Mouse (Mus musculus) mammary gland, adult 2 months (tissue): ENCODE measurements around the gene 4930435E12Rik. TPM values are rescaled to one million over a fixed set of nuclear protein-coding genes. Genes with fewer than 3 reads are reported as not detected.

ENCODE experiments used
- polyA plus RNA-seq: library from polyadenylated mRNA; depleted of rRNA; stranded (reverse); fragments of >200 nt; gene quantifications from 2 replicates; pipeline ENCODE4 v1.2.3, GENCODE M21; 2012; ENCODE audit warnings: low replicate concordance; rRNA removed

Gene 4930435E12Rik
- polyA plus RNA-seq, result not detected in 2 replicates

DNA sequence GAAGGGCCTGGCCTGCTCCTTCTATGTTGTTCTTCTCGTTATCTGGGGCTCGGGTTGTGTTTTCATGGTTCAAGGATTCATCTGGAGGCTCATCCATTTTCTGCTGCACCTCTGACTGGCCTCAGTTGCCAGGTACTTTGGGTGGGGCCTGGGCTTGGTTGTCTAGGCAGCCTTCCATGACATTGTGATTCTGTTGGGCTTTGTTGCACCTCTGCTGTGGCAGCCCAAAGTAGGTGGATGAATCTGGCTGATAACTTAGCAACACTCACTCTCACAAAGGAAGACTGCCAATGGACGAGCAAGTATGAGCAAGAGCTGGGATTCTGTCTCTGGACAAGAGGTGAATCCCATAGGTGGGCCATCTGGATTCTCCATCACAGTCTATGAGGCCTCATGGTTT, at the start of gene 4930435E12Rik:
Gene 4930435E12Rik (minus strand): TSS at position 101 of the 400 bp plus-strand sequence.

DNA sequence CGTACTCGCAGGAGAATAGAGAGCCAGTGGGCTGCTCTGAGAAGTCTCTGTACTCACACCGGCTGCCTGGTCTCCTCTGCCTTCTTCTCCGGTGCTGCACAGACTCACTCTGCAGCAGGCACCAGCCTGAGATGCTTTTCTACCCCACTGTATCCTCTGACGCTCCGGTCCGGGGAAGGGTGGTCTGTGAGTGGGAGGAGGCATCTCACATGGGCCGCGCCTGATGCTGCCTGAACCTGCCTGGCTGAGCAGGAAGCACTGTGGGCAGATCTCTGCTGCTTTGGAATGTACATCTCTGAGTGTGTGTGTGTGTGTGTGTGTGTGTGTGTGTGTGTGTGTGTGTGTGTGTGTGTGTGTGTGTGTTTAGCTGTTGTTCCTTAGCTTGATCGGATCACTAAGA, 28.5 kb downstream of the 4930435E12Rik start, which contains the start of gene Upk1b:
Gene Upk1b (minus strand): TSS at position 238 of the 400 bp plus-strand sequence.

Other genes starting within 250 kb of the 4930435E12Rik start
- 13.6 and 14.6 TPM in 2 replicates for gene Arhgap31, start 115.5 kb downstream of the 4930435E12Rik start, polyA plus RNA-seq
- 4.5 and 5.2 TPM in 2 replicates for gene B4galt4, start 86.5 kb downstream of the 4930435E12Rik start, polyA plus RNA-seq
- 0.17 and 0.37 TPM in 2 replicates for gene Upk1b, start 28.4 kb downstream of the 4930435E12Rik start, polyA plus RNA-seq
- gene Igsf11, start 63.9 kb upstream of the 4930435E12Rik start, polyA plus RNA-seq, result 0.22 and 0.57 TPM in 2 replicates